1 mouse cellular context compared by ENCODE assay signal in genomic region chr13:21752356-21752755, GRCm38 (mm10).
TF ChIP-seq lines count a peak whose summit lies in the region.

No protein-coding gene starts in this region.

TF ChIP-seq in ES-E14, 5 proteins besides CTCF, POLR2A, EP300 and RAD21:
- TF ChIP-seq ZC3H11A (IDR thresholded peaks at IDR 0.05; ENCODE audit: borderline replicate concordance, low read depth, low read length), result no peak
- TF ChIP-seq CHD2 (IDR thresholded peaks at IDR 0.05; ENCODE audit: low read depth, low read length), result no peak
- no peak for TF ChIP-seq ZNF384 (IDR thresholded peaks at IDR 0.05; ENCODE audit: low read depth, low read length)
- no peak for TF ChIP-seq HCFC1 (IDR thresholded peaks at IDR 0.05; ENCODE audit: borderline replicate concordance, insufficient read depth, low read length)
- TF ChIP-seq MAFK (IDR thresholded peaks at IDR 0.05; ENCODE audit: insufficient read depth, low read depth, low read length), result no peak
